Mouse (Mus musculus) left cerebral cortex, adult 18-20 months (tissue): ENCODE data around the gene Prss33. TPM values are rescaled to one million over a fixed set of nuclear protein-coding genes. Genes with fewer than 3 reads are reported as not detected.
A peak's percentile ranks its signal among the peaks of the same experiment; 100 is the strongest.

Experiments
- DNase-seq, 2 experiments: peaks; one replicate each; pipeline ENCODE4 v3.0.0; 2021 to 2022; ENCODE audit warnings: low spot score in 2 of 2, mixed read lengths in 1 of 2
- total RNA-seq, 2 experiments: library from RNA; stranded (reverse); gene quantifications; 2 replicates each; pipeline ENCODE4 v1.2.3; 2021

The Prss33 gene
- total RNA-seq, 2 experiments from 2014 or later: not detected

GRCm38 (mm10) chr17:23828271-23829001 is 7.4 kb downstream of the Prss33 start:
- DNase-seq: peak; percentile 50 to 54

GRCm38 (mm10) chr17:23825591-23825990 is 10.3 kb downstream of the Prss33 start:
- DNase-seq: no peak

- no peak for DNase-seq
These were observed 12.2 kb downstream of the Prss33 start for GRCm38 (mm10) chr17:23823614-23824013.

- no peak for DNase-seq
These were observed 12.8 kb downstream of the Prss33 start for GRCm38 (mm10) chr17:23823018-23823417.

GRCm38 (mm10) chr17:23822094-23822493 is 13.8 kb downstream of the Prss33 start:
- DNase-seq: no peak

GRCm38 (mm10) chr17:23820731-23821130 is 15.1 kb downstream of the Prss33 start:
- DNase-seq: no peak

- no peak for DNase-seq
These were observed 16.6 kb downstream of the Prss33 start for GRCm38 (mm10) chr17:23819235-23819634.

GRCm38 (mm10) chr17:23818579-23818978 is 17.3 kb downstream of the Prss33 start:
- no peak for DNase-seq

- no peak for DNase-seq
These were observed 20.2 kb downstream of the Prss33 start for GRCm38 (mm10) chr17:23815641-23816040.

- DNase-seq: no peak
These were observed 27.9 kb downstream of the Prss33 start for GRCm38 (mm10) chr17:23807918-23808317.

GRCm38 (mm10) chr17:23806867-23807266 is 29.0 kb downstream of the Prss33 start:
- peak in 1 of 2 experiments; percentile 34 for DNase-seq

- no peak for DNase-seq
These were observed 31.3 kb downstream of the Prss33 start for GRCm38 (mm10) chr17:23804426-23805085.

GRCm38 (mm10) chr17:23803366-23804041 is 32.4 kb downstream of the Prss33 start:
- DNase-seq: peak; percentile 68 to 71

GRCm38 (mm10) chr17:23802746-23803365 is 33.0 kb downstream of the Prss33 start:
- DNase-seq: peak; percentile 98 to 99

- no peak for DNase-seq
These were observed 34.2 kb downstream of the Prss33 start for GRCm38 (mm10) chr17:23801627-23802026.

GRCm38 (mm10) chr17:23797316-23797715 is 38.5 kb downstream of the Prss33 start:
- DNase-seq: no peak

GRCm38 (mm10) chr17:23795323-23795722 is 40.5 kb downstream of the Prss33 start:
- DNase-seq: no peak

- DNase-seq: peak in 1 of 2 experiments; percentile 25
These were observed 44.8 kb downstream of the Prss33 start for GRCm38 (mm10) chr17:23791079-23791357.

GRCm38 (mm10) chr17:23790269-23791078 is 45.4 kb downstream of the Prss33 start, which contains the start of gene Srrm2:
TSS of gene Srrm2 (plus strand) at chr17:23790532.
- peak; percentile 53 to 59 for DNase-seq

- DNase-seq: no peak
These were observed 46.0 kb downstream of the Prss33 start for GRCm38 (mm10) chr17:23789749-23790268.

- no peak for DNase-seq
These were observed 46.9 kb downstream of the Prss33 start for GRCm38 (mm10) chr17:23788973-23789372.
